Mouse (Mus musculus) CH12F3 (cell line): ENCODE data around the gene Sbds.

Source experiments
- in situ Hi-C: fragments of 300-500 bp; cut with MboI; formaldehyde crosslinking; loops from 2 replicates; pipeline ENCODE4 v1.14.3; 2020; ENCODE audit warnings: low sequenced_read_pairs

Gene Sbds

GRCm38 (mm10) chr5:130257303-130257702, 2.0 kb upstream of the Sbds start:
- in situ Hi-C loops, result loop anchor here (25.0 kb wide), 1 partner anchor 1245 kb away; the partner anchor contains the start of genes Ran and Stx2

GRCm38 (mm10) chr5:130256678-130257271, 1.4 kb upstream of the Sbds start:
- in situ Hi-C loops, result loop anchor here (25.0 kb wide), 1 partner anchor 1244 kb away; the partner anchor contains the start of genes Ran and Stx2

- in situ Hi-C loops, result loop anchor here (25.0 kb wide), 1 partner anchor 1244 kb away; the partner anchor contains the start of genes Ran and Stx2
These were observed 632 bp upstream of the Sbds start for GRCm38 (mm10) chr5:130255799-130256525.

GRCm38 (mm10) chr5:130254164-130255016, 940 bp downstream of the Sbds start:
- in situ Hi-C loops, result loop anchor here (25.0 kb wide), 1 partner anchor 1242 kb away; the partner anchor contains the start of genes Ran and Stx2

- in situ Hi-C loops, result no loop called here
These were observed 7.5 kb downstream of the Sbds start for GRCm38 (mm10) chr5:130247823-130248222.

- in situ Hi-C loops, result no loop called here
These were observed 13.9 kb downstream of the Sbds start for GRCm38 (mm10) chr5:130241426-130241825.

- in situ Hi-C loops, result no loop called here
These were observed 15.5 kb downstream of the Sbds start for GRCm38 (mm10) chr5:130239856-130240255.

- in situ Hi-C loops, result no loop called here
These were observed 16.1 kb downstream of the Sbds start for GRCm38 (mm10) chr5:130239236-130239635.

GRCm38 (mm10) chr5:130236302-130236701, 19.0 kb downstream of the Sbds start:
- in situ Hi-C loops, result no loop called here

- in situ Hi-C loops, result no loop called here
These were observed 27.2 kb downstream of the Sbds start for GRCm38 (mm10) chr5:130228120-130228519.

GRCm38 (mm10) chr5:130226790-130227189, 28.5 kb downstream of the Sbds start:
- in situ Hi-C loops, result no loop called here

- in situ Hi-C loops, result no loop called here
These were observed 33.0 kb downstream of the Sbds start for GRCm38 (mm10) chr5:130222146-130223004.

- in situ Hi-C loops, result no loop called here
These were observed 33.6 kb downstream of the Sbds start for GRCm38 (mm10) chr5:130221760-130222145.

- in situ Hi-C loops, result no loop called here
These were observed 34.0 kb downstream of the Sbds start for GRCm38 (mm10) chr5:130221316-130221715.

- in situ Hi-C loops, result no loop called here
These were observed 37.0 kb downstream of the Sbds start for GRCm38 (mm10) chr5:130218336-130218735.

GRCm38 (mm10) chr5:130217406-130217805, 37.9 kb downstream of the Sbds start:
- in situ Hi-C loops, result no loop called here

- in situ Hi-C loops, result no loop called here
These were observed 38.5 kb downstream of the Sbds start, which contains the start of gene Tmem248 for GRCm38 (mm10) chr5:130216781-130217180. Gene Tmem248 (plus strand): TSS chr5:130217081.

- in situ Hi-C loops, result no loop called here
These were observed 42.4 kb downstream of the Sbds start for GRCm38 (mm10) chr5:130212956-130213355.

GRCm38 (mm10) chr5:130207299-130207698, 48.0 kb downstream of the Sbds start:
- in situ Hi-C loops, result no loop called here

GRCm38 (mm10) chr5:130205441-130206023, 49.8 kb downstream of the Sbds start:
- in situ Hi-C loops, result no loop called here
